Mouse (Mus musculus): ENCODE measurements around the gene Nek10.

GRCm38 (mm10) chr14:14837627-14838026 lies 34.4 kb downstream of the Nek10 start:
- no peak for TF ChIP-seq GATA1 (IDR thresholded peaks at IDR 0.05; ENCODE audit: low read length)
- TF ChIP-seq TAL1 (IDR thresholded peaks at IDR 0.05; ENCODE audit: low read length): no peak
